Mouse (Mus musculus): Measurements from ENCODE around the gene Aip. TPM values are rescaled to one million over a fixed set of nuclear protein-coding genes. Genes with fewer than 3 reads are reported as not detected.

Gene Aip
- total RNA-seq, 1 experiment, result 26.9 TPM

DNA sequence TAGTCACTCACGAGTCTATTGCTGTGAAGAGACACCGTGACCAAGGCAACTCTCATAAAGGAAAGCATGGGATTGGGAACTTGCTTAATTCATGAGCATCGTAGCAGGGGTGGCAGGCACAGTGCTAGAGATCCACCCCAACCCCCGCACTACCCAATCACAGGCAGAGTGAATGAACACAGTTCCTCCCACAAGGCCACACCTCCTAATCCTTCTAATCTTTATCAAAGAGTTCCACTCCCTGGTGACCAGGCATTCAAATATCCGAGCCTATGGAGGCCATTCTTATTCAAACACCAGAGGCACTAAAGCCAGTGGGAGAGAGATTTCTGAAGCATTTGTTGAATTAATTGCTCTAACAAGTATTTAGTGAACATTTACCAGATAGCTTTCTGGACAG is 20.3 kb upstream of the Aip start:
- H3K9me3 ChIP-seq (ENCODE audit: control insufficient read depth, insufficient read depth, low read depth, low read length), result no peaks in the 10 kb centered on the region
- no peak for DNase-seq (ENCODE audit: low read depth, low spot score)
- H3K27ac ChIP-seq (ENCODE audit: insufficient read depth, low read depth, low read length, poor library complexity, severe bottlenecking), result no peak overlapping the region
- no peak overlapping the region for H3K9ac ChIP-seq (ENCODE audit: insufficient read depth, low read depth, low read length, poor library complexity, severe bottlenecking)
- no peak overlapping the region for H3K4me3 ChIP-seq (ENCODE audit: insufficient read depth in 1 of 2, low read depth in 1 of 2, low read length in 2 of 2, poor library complexity in 1 of 2, severe bottlenecking in 1 of 2)
- in situ Hi-C loops (cut with MboI; ENCODE audit: low sequenced_read_pairs in 2 of 2, unreplicated experiment in 2 of 2), result no loop called here
- peaks cover 11% of the 10 kb centered on the region; the same call in 1 of the 2 replicates for H3K36me3 ChIP-seq (ENCODE audit: control insufficient read depth, insufficient read depth, low read length, poor library complexity, severe bottlenecking)
- H3K4me1 ChIP-seq (ENCODE audit: control insufficient read depth in 2 of 2, insufficient read depth in 2 of 2, low read length in 2 of 2, poor library complexity in 1 of 2), result peaks cover 3 to 25% of the 10 kb centered on the region in 2 experiments; a peak in 3 of 4 replicates
- TF ChIP-seq MAFK (IDR thresholded peaks at IDR 0.05; ENCODE audit: insufficient read depth, low read depth, low read length) (no peak), ZNF384 (IDR thresholded peaks at IDR 0.05; ENCODE audit: low read depth, low read length) (no peak), HCFC1 (IDR thresholded peaks at IDR 0.05; ENCODE audit: borderline replicate concordance, insufficient read depth, low read length) (no peak), ZC3H11A (IDR thresholded peaks at IDR 0.05; ENCODE audit: borderline replicate concordance, low read depth, low read length) (no peak), CHD2 (IDR thresholded peaks at IDR 0.05; ENCODE audit: low read depth, low read length) (no peak)

DNA sequence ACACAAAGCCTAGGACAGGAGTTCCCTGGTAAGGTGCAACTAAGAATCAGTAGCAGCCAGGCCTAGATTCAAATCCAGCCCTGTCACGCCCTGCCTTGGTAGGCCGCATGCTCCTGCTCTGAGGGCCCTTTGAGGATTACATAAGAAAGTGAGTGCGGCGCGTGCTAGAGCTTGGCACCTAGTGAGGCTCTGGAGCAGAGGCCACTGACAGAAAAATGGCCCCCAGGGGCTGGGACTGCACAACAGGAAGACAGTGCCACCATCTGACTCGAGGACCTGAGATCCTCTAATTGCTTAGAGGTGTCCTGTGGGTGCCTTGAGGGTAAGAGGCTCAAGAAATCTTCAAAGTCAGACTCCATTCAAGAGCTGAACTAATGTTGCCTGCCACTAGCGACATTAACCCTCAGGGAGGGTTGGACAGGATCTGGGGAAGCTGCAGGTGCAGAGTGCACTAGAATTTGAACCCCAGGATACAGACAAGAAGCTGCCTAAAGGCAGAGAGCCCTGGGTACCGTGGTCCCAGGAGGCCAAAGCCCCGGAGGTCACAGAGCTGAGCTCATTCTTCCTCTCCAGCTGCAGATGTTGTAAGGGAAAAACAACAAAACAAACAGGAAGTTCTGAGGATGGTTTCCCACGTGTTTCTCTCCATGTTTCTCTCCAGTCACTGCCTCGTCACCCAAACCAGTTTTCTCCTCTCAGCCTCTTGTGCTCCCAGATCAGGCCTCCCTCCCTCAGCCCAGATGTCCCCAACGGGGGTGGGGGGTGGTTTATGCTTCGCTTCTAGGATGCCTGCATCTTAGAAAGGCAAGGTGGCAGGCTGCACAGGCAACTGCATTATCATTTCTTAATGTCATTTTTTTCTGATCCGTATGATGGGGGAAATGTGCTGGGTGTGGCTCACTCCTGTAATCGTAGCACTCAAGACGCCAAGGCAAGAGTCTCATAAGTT is 19.2 kb upstream of the Aip start:
- Histone ChIP-seq H3K9ac (ENCODE audit: insufficient read depth, low read depth, low read length, poor library complexity, severe bottlenecking) (no peak overlapping the region), H3K9me3 (ENCODE audit: control insufficient read depth, insufficient read depth, low read depth, low read length) (no peaks in the 10 kb centered on the region), H3K36me3 (ENCODE audit: control insufficient read depth, insufficient read depth, low read length, poor library complexity, severe bottlenecking) (peaks cover 1% of the 10 kb centered on the region; the same call in 1 of the 2 replicates), H3K27ac (ENCODE audit: insufficient read depth, low read depth, low read length, poor library complexity, severe bottlenecking) (no peak overlapping the region), H3K4me3 (ENCODE audit: insufficient read depth in 1 of 2, low read depth in 1 of 2, low read length in 2 of 2, poor library complexity in 1 of 2, severe bottlenecking in 1 of 2) (no peak overlapping the region), H3K4me1 (ENCODE audit: control insufficient read depth in 2 of 2, insufficient read depth in 2 of 2, low read length in 2 of 2, poor library complexity in 1 of 2) (peaks cover 3 to 18% of the 10 kb centered on the region in 2 experiments; a peak in 2 of 4 replicates)
- in situ Hi-C loops (cut with MboI; ENCODE audit: low sequenced_read_pairs in 2 of 2, unreplicated experiment in 2 of 2), result no loop called here
- DNase-seq (ENCODE audit: low read depth, low spot score), result no peak
- no peak for TF ChIP-seq CHD2 (IDR thresholded peaks at IDR 0.05; ENCODE audit: low read depth, low read length)

DNA sequence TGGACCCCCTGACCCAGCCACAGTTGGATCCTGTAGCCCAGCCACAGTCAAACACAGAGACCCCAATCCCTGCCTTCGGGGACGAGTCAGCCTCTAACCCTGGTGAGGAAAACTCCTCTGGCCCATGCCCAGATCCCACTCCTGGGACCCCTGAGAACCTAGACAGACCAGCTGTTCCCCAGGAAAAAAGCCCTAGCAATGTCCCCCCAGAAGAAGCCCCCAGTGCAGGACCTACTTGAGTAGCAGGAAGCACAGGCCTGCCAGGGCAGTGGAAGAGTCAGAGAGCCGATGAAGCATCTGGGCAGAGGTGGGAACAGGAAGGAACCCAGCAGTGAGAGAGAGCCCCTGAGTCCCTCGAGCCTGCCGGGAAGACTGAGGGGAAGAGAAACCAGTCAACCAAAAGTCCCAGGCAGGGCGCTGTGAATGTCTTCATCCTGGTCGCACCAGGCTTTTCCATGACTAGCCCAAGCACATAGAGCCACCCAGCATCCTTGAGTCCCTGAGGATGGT is 18.2 kb upstream of the Aip start, which contains the start of gene Cabp4:
Cabp4 (minus strand) TSS at position 275 of the 510 bp plus-strand sequence.
- TF ChIP-seq ZC3H11A (IDR thresholded peaks at IDR 0.05; ENCODE audit: borderline replicate concordance, low read depth, low read length), result no peak
- TF ChIP-seq ZNF384 (IDR thresholded peaks at IDR 0.05; ENCODE audit: low read depth, low read length), result no peak
- no peak for TF ChIP-seq CHD2 (IDR thresholded peaks at IDR 0.05; ENCODE audit: low read depth, low read length)
- TF ChIP-seq HCFC1 (IDR thresholded peaks at IDR 0.05; ENCODE audit: borderline replicate concordance, insufficient read depth, low read length), result no peak
- TF ChIP-seq MAFK (IDR thresholded peaks at IDR 0.05; ENCODE audit: insufficient read depth, low read depth, low read length), result no peak
- Histone ChIP-seq H3K27ac (ENCODE audit: insufficient read depth, low read depth, low read length, poor library complexity, severe bottlenecking) (no peak within 1 kb of the TSS), H3K36me3 (ENCODE audit: control insufficient read depth, insufficient read depth, low read length, poor library complexity, severe bottlenecking) (no peaks in the 10 kb centered on the region), H3K9me3 (ENCODE audit: control insufficient read depth, insufficient read depth, low read depth, low read length) (no peaks in the 10 kb centered on the region), H3K9ac (ENCODE audit: insufficient read depth, low read depth, low read length, poor library complexity, severe bottlenecking) (no peak within 1 kb of the TSS), H3K4me3 (ENCODE audit: insufficient read depth in 1 of 2, low read depth in 1 of 2, low read length in 2 of 2, poor library complexity in 1 of 2, severe bottlenecking in 1 of 2) (no peak within 1 kb of the TSS), H3K4me1 (ENCODE audit: control insufficient read depth in 2 of 2, insufficient read depth in 2 of 2, low read length in 2 of 2, poor library complexity in 1 of 2) (peaks cover 3 to 10% of the 10 kb centered on the region in 2 experiments; a peak in 2 of 4 replicates)
- no peak for DNase-seq (ENCODE audit: low read depth, low spot score)
- in situ Hi-C loops (cut with MboI; ENCODE audit: low sequenced_read_pairs in 2 of 2, unreplicated experiment in 2 of 2), result no loop called here

DNA sequence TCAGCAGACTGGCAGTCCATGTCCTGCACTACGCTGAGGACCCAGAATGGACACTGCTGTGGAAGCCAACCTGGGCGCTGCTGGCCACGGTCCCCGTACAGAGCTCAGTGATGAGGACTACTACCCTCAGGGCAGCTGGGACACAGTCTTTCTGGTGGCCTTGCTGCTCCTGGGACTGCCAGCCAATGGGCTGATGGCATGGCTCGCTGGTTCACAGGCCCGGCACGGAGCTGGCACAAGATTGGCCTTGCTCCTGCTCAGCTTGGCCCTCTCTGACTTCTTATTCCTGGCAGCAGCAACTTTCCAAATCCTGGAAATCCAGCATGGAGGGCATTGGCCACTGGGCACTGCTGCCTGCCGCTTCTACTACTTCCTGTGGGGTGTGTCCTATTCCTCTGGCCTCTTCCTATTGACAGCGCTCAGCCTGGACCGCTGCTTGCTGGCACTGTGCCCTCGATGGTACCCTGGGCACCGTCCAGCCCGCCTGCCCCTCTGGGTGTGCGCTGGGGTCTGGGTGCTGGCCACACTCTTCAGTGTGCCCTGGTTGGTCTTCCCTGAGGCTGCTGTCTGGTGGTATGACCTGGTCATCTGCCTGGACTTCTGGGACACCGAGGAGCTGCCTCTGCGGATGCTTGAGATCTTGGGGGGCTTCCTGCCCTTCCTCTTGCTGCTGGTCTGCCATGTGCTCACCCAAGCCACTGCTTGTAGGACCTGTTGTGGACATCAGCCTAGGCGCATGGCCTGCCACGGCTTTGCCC is 16.9 kb upstream of the Aip start:
- TF ChIP-seq MAFK (IDR thresholded peaks at IDR 0.05; ENCODE audit: insufficient read depth, low read depth, low read length) (no peak), CHD2 (IDR thresholded peaks at IDR 0.05; ENCODE audit: low read depth, low read length) (no peak), ZC3H11A (IDR thresholded peaks at IDR 0.05; ENCODE audit: borderline replicate concordance, low read depth, low read length) (no peak), ZNF384 (IDR thresholded peaks at IDR 0.05; ENCODE audit: low read depth, low read length) (no peak), HCFC1 (IDR thresholded peaks at IDR 0.05; ENCODE audit: borderline replicate concordance, insufficient read depth, low read length) (no peak)
- Histone ChIP-seq H3K9me3 (ENCODE audit: control insufficient read depth, insufficient read depth, low read depth, low read length) (no peaks in the 10 kb centered on the region), H3K4me1 (ENCODE audit: control insufficient read depth in 2 of 2, insufficient read depth in 2 of 2, low read length in 2 of 2, poor library complexity in 1 of 2) (peaks cover 3 to 4% of the 10 kb centered on the region in 2 experiments; a peak in 2 of 4 replicates), H3K9ac (ENCODE audit: insufficient read depth, low read depth, low read length, poor library complexity, severe bottlenecking) (no peak overlapping the region), H3K27ac (ENCODE audit: insufficient read depth, low read depth, low read length, poor library complexity, severe bottlenecking) (no peak overlapping the region), H3K4me3 (ENCODE audit: insufficient read depth in 1 of 2, low read depth in 1 of 2, low read length in 2 of 2, poor library complexity in 1 of 2, severe bottlenecking in 1 of 2) (no peak overlapping the region), H3K36me3 (ENCODE audit: control insufficient read depth, insufficient read depth, low read length, poor library complexity, severe bottlenecking) (no peaks in the 10 kb centered on the region)
- in situ Hi-C loops (cut with MboI; ENCODE audit: low sequenced_read_pairs in 2 of 2, unreplicated experiment in 2 of 2), result no loop called here
- DNase-seq (ENCODE audit: low read depth, low spot score), result no peak
